Mouse (Mus musculus) liver, embryonic 14.5 days (tissue): ENCODE data around the gene Hoxb4.

ENCODE experiments used
- CTCF ChIP-seq: IDR thresholded peaks from 2 replicates; pipeline ENCODE4 v1.5.1; 2016; ENCODE audit warnings: antibody characterized with exemption, low read depth, control low read depth
- EP300 ChIP-seq: IDR thresholded peaks from 2 replicates; pipeline ENCODE4 v1.6.1; 2016; ENCODE audit warnings: antibody characterized with exemption, low read depth

DNA sequence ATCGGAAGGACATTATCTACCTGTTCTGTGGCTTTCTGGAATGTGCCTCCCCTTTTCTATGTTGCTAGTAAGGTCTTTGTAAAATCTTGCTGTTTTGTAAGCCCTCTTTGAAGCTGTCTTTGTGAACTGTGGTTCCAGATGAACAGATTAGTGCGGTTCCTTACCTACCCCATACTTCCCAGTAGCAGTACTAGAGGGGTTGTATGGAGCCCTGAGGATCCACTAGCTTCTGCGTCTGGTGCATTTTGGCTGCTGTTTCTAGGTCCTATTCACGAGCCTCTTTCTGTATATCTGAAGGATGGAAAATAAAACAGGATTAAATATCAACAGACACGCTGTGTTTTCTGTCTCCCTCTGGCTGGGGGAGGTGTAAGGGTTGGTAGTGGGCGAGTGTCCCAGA is 28.2 kb upstream of the Hoxb4 start:
- TF ChIP-seq EP300 = no peak
- no peak for TF ChIP-seq CTCF
